Mouse (Mus musculus) small intestine, adult 2 months (tissue): ENCODE measurements around the gene Hist1h3b. TPM values are rescaled to one million over a fixed set of nuclear protein-coding genes. Genes with fewer than 3 reads are reported as not detected.

Experiments used
- H3K27ac ChIP-seq: fragments of 200-500 bp; 2 replicates; pipeline ENCODE4 v1.5.1; 2012; ENCODE audit warnings: low read depth, low read length, control low read depth, inconsistent platforms; ENCODE audit not compliant: insufficient read depth
- H3K27me3 ChIP-seq: fragments of 200-500 bp; 2 replicates; pipeline ENCODE4 v1.6.1; 2012; ENCODE audit warnings: mild to moderate bottlenecking, moderate library complexity, low read length, inconsistent platforms; ENCODE audit not compliant: control insufficient read depth, insufficient read depth
- H3K36me3 ChIP-seq: fragments of 200-500 bp; 2 replicates; pipeline ENCODE4 v1.6.1; 2012; ENCODE audit warnings: mild to moderate bottlenecking, low read length, control low read depth, inconsistent platforms; ENCODE audit not compliant: control insufficient read depth, insufficient read depth
- H3K4me1 ChIP-seq: fragments of 200-500 bp; 2 replicates; pipeline ENCODE4 v1.6.1; 2012; ENCODE audit warnings: low read length, inconsistent platforms, mixed read lengths; ENCODE audit not compliant: control insufficient read depth, insufficient read depth, insufficient read length
- H3K4me3 ChIP-seq: fragments of 200-500 bp; 2 replicates; pipeline ENCODE4 v1.5.1; 2012; ENCODE audit warnings: low read depth, mild to moderate bottlenecking, control low read depth, inconsistent platforms, low read length, moderate library complexity
- CTCF ChIP-seq: fragments of 200-500 bp; IDR thresholded peaks from 2 replicates; pipeline ENCODE4 v1.5.1; 2012; ENCODE audit warnings: low read depth, mild to moderate bottlenecking, control low read depth, inconsistent platforms, low read length, moderate library complexity, mixed read lengths; ENCODE audit not compliant: insufficient replicate concordance, insufficient read length; ENCODE audit errors: extremely low read depth
- POLR2A ChIP-seq: fragments of 200-500 bp; IDR thresholded peaks from 2 replicates; pipeline ENCODE4 v1.6.1; 2012; ENCODE audit warnings: low read depth, mild to moderate bottlenecking, control low read depth, inconsistent platforms, low read length, moderate library complexity
- WGBS: fragments of 180-500 bp; shearing (Covaris S2); methylation state at CpG from one replicate; pipeline ENCODE4 v1.1.7; 2018; 5-methylcytosine and 5-hydroxymethylcytosine counted together
- polyA plus RNA-seq: library from polyadenylated mRNA; depleted of rRNA; stranded (reverse); fragments of >200 nt; gene quantifications from 2 replicates; pipeline ENCODE4 v1.2.3, GENCODE M21; 2012

Gene Hist1h3b
- polyA plus RNA-seq, 1 experiment = 49.8 TPM

DNA sequence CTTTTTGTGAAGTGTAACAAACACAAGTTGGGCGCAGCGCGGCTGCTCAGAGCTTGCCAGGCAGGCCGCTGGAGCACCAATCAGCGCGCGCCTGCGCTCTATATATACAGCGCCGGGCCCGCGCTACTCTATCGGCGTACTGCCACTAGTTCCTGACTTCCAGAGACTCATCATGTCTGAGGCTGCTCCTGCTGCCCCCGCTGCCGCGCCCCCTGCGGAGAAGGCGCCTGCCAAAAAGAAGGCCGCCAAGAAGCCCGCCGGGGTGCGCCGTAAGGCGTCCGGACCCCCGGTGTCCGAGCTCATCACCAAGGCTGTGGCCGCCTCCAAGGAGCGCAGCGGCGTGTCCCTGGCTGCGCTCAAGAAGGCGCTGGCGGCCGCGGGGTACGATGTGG, 13.4 kb upstream of the Hist1h3b start, which contains the start of gene Hist1h1c:
Gene Hist1h1c, plus strand, starts transcription at position 132 of the 392 bp plus-strand sequence.
- Histone ChIP-seq H3K4me3 (peak within 1 kb of the TSS; percentile 81), H3K27me3 (no peaks in the 10 kb centered on the region), H3K4me1 (no peaks in the 10 kb centered on the region), H3K36me3 (no peaks in the 10 kb centered on the region), H3K27ac (peak within 1 kb of the TSS; percentile 99)
- under 1% methylated on average over 38 of the region's 38 CpGs for WGBS
- TF ChIP-seq POLR2A = peak; percentile 99
- no peak for TF ChIP-seq CTCF

DNA sequence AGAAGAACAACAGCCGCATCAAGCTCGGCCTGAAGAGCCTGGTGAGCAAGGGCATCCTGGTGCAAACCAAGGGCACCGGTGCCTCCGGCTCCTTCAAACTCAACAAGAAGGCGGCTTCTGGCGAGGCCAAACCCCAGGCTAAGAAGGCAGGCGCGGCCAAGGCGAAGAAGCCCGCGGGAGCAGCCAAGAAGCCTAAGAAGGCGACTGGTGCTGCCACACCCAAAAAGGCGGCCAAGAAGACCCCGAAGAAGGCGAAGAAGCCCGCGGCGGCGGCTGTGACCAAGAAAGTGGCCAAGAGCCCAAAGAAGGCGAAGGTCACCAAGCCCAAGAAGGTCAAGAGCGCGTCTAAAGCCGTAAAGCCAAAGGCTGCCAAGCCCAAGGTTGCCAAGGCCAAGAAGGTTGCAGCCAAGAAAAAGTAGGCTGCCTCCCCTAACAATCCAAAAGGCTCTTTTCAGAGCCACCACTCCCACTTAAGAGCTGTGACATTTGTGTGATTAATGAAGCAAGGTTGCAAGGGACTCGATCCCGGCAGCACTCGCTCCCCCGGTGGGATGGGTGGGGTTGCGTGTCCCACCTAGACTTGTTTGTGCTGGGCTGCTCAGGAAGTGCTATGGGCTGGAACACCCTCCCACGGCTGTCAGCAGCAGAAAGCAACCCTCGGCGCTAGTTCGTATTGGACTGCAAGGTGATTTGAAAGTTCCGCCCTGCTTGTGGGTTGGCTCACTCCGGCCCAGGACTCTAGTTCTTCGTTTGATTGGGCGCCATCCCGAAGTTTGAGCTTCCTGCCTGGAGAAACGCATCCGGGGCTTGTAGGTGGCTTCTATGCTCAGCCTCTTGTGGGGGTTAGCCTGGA, 12.8 kb upstream of the Hist1h3b start:
- Histone ChIP-seq H3K4me1 (no peaks in the 10 kb centered on the region), H3K4me3 (peak overlapping the region; percentile 81), H3K36me3 (no peaks in the 10 kb centered on the region), H3K27ac (peak overlapping the region; percentile 99), H3K27me3 (no peaks in the 10 kb centered on the region)
- TF ChIP-seq POLR2A (peak; percentile 82; the same call in 1 of the 2 replicates), CTCF (no peak)
- WGBS = 1% methylated on average over 39 of the region's 39 CpGs

DNA sequence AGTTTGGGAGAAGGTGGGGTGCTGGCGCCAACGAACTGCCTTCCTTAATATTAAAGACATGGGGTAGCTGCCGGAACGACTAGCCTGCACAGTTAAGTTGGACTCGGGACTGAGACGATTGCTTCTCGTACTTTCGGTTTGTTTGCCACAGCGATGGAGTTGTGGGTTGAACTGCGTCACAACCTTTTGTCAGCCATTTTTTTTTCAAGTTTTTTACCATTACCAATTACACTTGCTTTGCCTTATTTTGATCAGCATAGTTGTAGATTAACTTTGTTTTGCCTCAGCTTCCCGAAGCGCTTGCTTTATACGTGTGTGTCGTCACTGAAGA, 12.2 kb upstream of the Hist1h3b start:
- Histone ChIP-seq H3K4me3 (peak overlapping the region; percentile 81), H3K27ac (peak overlapping the region; percentile 99), H3K27me3 (no peaks in the 10 kb centered on the region), H3K4me1 (no peaks in the 10 kb centered on the region), H3K36me3 (no peaks in the 10 kb centered on the region)
- TF ChIP-seq CTCF (no peak), POLR2A (no peak)
- under 1% methylated on average over 14 of the region's 14 CpGs for WGBS

DNA sequence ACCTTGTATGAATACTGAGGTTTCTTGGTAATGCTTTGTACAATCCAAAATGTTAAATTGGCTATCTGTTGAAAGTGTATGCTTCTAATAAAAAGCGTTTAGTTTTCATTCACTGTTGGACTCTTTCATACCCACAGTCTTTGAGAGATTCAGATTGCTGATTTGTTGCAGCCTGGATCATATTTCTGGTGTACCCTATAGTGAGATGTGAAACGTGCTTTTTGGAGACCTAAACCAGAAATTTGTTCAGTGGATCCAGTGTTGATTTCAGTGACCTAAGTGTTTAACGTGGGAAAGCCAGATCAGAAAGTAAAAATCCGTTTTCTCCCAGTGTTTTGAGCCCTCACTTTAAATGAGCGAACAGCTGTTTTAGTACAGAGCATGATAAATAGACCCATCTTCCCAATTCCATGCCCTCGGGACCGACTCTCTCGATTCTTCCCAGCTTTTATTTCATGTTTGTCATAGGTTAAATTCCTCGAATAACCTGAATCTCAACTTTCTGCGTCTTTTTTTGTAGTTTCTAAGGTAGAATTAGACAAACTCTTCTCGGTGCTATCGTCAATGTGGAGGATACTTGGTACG, 11.7 kb upstream of the Hist1h3b start:
- no peak for TF ChIP-seq POLR2A
- TF ChIP-seq CTCF = no peak
- no peaks in the 10 kb centered on the region for H3K27me3 ChIP-seq
- H3K27ac ChIP-seq = peak overlapping the region; percentile 99
- H3K4me3 ChIP-seq = no peak overlapping the region
- no peaks in the 10 kb centered on the region for H3K4me1 ChIP-seq
- H3K36me3 ChIP-seq = no peaks in the 10 kb centered on the region
- WGBS = 13% methylated on average over 13 of the region's 13 CpGs

DNA sequence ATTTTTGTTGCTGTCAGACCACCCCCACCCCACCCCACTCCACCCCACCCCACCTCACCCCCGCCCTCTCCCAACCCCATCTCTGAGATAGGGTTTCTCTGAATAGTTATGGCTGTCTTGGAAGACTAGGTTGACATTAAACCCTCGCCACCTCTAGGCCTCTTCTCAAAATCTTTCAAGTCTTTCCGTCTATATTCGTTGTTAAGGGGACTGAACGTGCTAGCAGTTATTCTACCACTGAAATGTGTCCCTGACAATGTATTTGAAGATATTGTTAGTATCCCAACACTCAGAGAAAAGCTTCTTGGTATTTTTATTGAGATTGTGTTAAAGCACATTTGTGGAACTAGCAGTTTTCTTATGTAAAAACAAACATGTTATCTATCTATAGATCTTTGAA, 11.2 kb upstream of the Hist1h3b start:
- H3K4me1 ChIP-seq = no peaks in the 10 kb centered on the region
- no peak for TF ChIP-seq CTCF
- no peak for TF ChIP-seq POLR2A
- no peak overlapping the region for H3K4me3 ChIP-seq
- H3K27ac ChIP-seq = no peak overlapping the region
- H3K27me3 ChIP-seq = no peaks in the 10 kb centered on the region
- WGBS = 63% methylated on average over 5 of the region's 5 CpGs
- no peaks in the 10 kb centered on the region for H3K36me3 ChIP-seq

DNA sequence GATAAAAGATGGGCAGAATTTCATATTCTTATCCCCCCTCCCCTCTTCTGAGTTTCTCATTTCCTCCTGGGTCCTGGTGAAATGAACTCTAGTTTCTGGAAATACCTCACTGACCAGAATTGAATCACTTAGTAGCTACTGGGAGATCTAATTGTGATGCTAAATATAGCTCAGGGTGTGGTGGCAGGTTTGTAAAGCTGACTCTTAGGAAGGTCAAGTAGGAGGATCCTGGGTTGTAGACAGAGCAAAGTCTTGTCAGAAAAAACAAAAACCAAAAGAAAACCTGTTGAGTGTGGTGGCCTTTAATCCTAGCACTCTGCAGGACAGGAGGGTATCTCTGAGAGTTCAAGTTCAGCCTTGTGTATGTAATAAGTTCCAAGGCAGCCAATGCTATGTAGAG, 10.1 kb upstream of the Hist1h3b start:
- Histone ChIP-seq H3K4me3 (no peak overlapping the region), H3K36me3 (no peaks in the 10 kb centered on the region), H3K4me1 (no peaks in the 10 kb centered on the region), H3K27me3 (no peaks in the 10 kb centered on the region), H3K27ac (peak overlapping the region; percentile 66; the same call in 1 of the 2 replicates)
- TF ChIP-seq CTCF (no peak), POLR2A (no peak)

DNA sequence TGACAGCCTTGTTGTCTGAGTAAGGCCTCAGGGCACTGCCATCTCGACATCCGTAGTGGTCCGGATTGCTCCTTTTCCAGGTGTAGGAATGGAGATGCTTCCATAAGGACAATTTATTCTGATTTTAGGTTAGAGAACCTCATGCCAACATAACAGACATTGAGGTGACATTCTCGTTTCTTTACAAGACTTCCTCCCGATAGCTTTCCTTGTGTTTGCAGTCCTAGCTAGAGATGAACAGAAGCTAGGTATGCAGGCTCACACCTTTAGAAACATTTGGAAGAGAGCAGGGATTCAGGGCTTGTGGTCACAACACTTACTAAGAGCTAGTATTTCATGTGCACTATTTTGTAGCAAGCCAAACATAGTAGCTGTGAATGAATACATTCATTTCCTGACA, 8.9 kb upstream of the Hist1h3b start:
- WGBS = 89% methylated on average over 5 of the region's 5 CpGs
- no peaks in the 10 kb centered on the region for H3K36me3 ChIP-seq
- no peaks in the 10 kb centered on the region for H3K4me1 ChIP-seq
- H3K27ac ChIP-seq = no peak overlapping the region
- no peak overlapping the region for H3K4me3 ChIP-seq
- TF ChIP-seq CTCF = no peak
- no peak for TF ChIP-seq POLR2A
- no peaks in the 10 kb centered on the region for H3K27me3 ChIP-seq
